8 mouse cellular contexts compared by ENCODE assay signal in the genomic region with DNA sequence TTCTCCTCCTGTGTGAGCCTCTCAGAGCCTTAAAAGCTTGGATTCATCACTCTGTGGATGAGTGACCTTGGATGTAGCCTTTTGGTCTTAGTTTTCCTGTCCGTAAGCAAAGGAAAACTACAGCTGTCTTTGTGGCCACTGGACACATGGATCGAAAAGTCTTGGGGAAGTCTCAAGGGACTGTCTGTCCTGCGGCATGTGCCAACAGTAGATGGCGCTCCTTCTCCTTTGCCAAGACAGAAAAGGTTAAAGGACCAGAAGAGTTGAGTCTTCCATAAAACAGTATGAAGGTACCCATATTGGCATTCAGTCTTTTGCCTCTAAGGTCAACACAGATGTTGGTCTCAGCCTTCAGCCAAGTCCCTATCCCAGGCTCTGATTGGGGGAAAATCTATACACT. TPM values are rescaled to one million over a fixed set of nuclear protein-coding genes. Genes with fewer than 3 reads are reported as not detected.
DNase-seq lines count a peak whose midpoint lies in the region; TF ChIP-seq lines count a peak whose summit lies in the region.

No protein-coding gene starts in this region.

- peak; percentile 71 for DNase-seq in gastrocnemius, adult 18-20 months (ENCODE audit: low spot score)
- DNase-seq in gastrocnemius, postnatal 25 days, result no peak
- DNase-seq in CD4-positive helper T cell, adult 2 months (ENCODE audit: low read depth, low spot score), result peak; percentile 12
- peak; percentile 38 for DNase-seq in c-Kit-positive CD71-negative TER-119-negative erythroid progenitor cells, embryonic 14.5 days (ENCODE audit: low read depth)
- DNase-seq in frontal cortex, postnatal 36 days (ENCODE audit: low spot score in 2 of 2), result peak; percentile 40 to 68
- peak; percentile 81 to 83 for DNase-seq in kidney, postnatal 4 days
- DNase-seq in lung, postnatal 14 days, result peak; percentile 86

- no peaks in the 10 kb centered on the region for H3K4me1 ChIP-seq in small intestine, adult 2 months (ENCODE audit: control insufficient read depth, insufficient read depth, insufficient read length, low read length)

- TF ChIP-seq POLR2A in small intestine, adult 2 months (IDR thresholded peaks at IDR 0.05; ENCODE audit: low read depth, low read length), result no peak

- peak; percentile 53; the same call in 1 of the 2 replicates for TF ChIP-seq CTCF in small intestine, adult 2 months (IDR thresholded peaks at IDR 0.05; ENCODE audit: extremely low read depth, insufficient read length, insufficient replicate concordance, low read depth, low read length)

- no peaks in the 10 kb centered on the region for H3K27me3 ChIP-seq in small intestine, adult 2 months (ENCODE audit: control insufficient read depth, insufficient read depth, low read length)

- 8% methylated on average over 4 of the region's 4 CpGs for WGBS in small intestine, adult 2 months

- no peak overlapping the region for H3K4me3 ChIP-seq in small intestine, adult 2 months (ENCODE audit: low read depth, low read length)

- no peak overlapping the region for H3K27ac ChIP-seq in small intestine, adult 2 months (ENCODE audit: insufficient read depth, low read depth, low read length)

- H3K36me3 ChIP-seq in small intestine, adult 2 months (ENCODE audit: control insufficient read depth, insufficient read depth, low read length), result no peaks in the 10 kb centered on the region

RNA-seq across cellular contexts. Expression of gene Mitf, which starts 47.6 kb away (rescaled TPM):
- total RNA-seq in gastrocnemius, adult 18-20 months (2021), result 10 to 100 TPM; 15.3 to 19.4 TPM
- total RNA-seq in gastrocnemius, postnatal 25 days (2021), result 10 to 100 TPM; 11.0 to 11.5 TPM
- 0.63 and 0.89 TPM in 2 replicates for polyA plus RNA-seq in small intestine, adult 2 months (2012; rRNA removed)
